Mouse (Mus musculus): ENCODE results near the gene Ankrd13d. TPM values are rescaled to one million over a fixed set of nuclear protein-coding genes. Genes with fewer than 3 reads are reported as not detected.
A peak's percentile ranks its signal among the peaks of the same experiment; 100 is the strongest.

Gene Ankrd13d
- total RNA-seq (2021): 10 to 100 TPM; 63.4 to 70.7 TPM
- long read RNA-seq, experiment 1, transcript Ankrd13d-201 (15 exons, 2,139 nt): major isoform, 36 of 97 reads
- long read RNA-seq, experiment 1, partial matches to known transcripts: 42 of 97 reads
- long read RNA-seq, experiment 1, other reads (novel, unspliced or antisense): 15 of 97 reads
- long read RNA-seq, experiment 2, transcript Ankrd13d-201 (15 exons, 2,139 nt): major isoform, 60 of 136 reads
- long read RNA-seq, experiment 2, partial matches to known transcripts: 56 of 136 reads
- long read RNA-seq, experiment 2, other reads (novel, unspliced or antisense): 19 of 136 reads

DNA sequence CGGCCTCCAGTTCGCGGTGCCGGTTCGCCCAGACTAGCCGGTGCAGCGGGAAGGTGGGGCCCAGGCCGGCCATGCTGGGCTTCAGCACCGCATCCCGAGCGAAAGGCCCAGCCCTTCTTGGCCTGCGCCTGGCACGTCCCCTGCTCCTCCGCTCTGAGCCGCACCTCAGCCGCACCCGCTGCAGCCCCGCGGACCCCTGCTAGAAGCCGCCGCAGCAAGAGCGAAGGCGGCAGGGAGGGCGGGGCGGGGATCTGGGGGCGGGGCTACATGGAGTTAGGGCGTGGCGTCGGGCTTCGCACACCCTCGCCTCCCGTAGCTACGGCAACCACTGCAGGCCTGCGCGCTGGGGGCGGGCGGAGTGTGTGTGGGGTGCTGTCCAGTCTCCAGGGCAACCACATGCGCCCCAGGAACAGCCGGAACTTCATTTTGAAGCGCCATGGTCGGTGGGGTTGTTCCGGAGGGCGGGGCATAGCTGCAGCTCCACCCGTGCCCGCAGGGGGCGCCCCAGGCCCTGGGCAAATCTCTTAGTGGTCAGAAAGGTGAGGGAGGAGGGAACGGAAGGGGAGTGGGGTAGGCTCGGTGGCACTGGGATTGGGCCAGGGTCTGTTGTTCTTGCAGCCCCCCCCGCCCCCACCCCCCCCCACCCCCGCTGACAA is at the start of gene Ankrd13d:
TSS of gene Ankrd13d (minus strand) at position 240 of the 656 bp plus-strand sequence.
- Histone ChIP-seq H3K4me3 (peak within 1 kb of the TSS; percentile 89), H3K27ac (peak within 1 kb of the TSS; percentile 91)
- DNase-seq (ENCODE audit: low spot score in 2 of 2): peak; percentile 89 to 95
- peak; percentile 87 for TF ChIP-seq CTCF (conservative IDR thresholded peaks at IDR 0.05)

DNA sequence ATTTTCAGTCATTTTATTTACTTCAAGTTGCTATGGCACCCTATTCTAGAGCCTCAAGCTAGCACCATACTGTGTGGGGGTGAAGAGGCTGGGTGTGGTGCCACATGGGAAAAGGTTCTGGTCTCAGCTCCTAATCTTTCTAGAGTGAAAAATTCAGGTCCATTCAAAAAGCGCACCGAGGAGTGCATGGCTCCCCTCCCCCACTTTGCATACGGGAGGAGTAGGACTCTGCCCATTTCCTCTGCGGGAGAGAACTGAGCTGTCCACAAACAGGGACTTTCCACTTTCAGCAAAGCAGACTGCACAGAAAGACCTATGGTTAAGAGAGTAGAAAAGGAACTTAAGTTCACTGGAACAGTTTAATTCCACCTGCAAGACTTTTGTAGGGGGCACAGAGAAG is 49.7 kb upstream of the Ankrd13d start:
- TF ChIP-seq CTCF (conservative IDR thresholded peaks at IDR 0.05): no peak
- Histone ChIP-seq H3K4me3 (peak overlapping the region; percentile 83), H3K27ac (peak overlapping the region; percentile 93)
- peak; percentile 49 to 60 for DNase-seq (ENCODE audit: low spot score in 2 of 2)

DNA sequence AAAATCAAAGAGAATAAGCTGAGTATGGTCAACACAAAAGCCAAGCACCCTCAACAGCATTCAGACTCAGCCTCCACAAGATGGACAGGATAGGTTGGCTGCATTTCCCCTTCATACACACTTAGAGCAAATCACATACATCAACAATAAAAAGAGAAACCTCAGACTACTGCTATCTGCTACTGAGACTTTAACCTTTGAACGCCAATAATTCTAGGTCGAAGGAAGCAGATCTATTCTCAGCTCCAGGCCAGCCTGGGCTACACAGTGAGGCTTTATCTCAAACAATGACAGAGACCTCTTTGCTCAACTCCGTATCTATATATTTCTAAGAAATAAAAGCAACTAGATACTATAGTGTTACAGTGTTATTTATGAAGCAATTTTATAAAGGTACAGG is 48.3 kb upstream of the Ankrd13d start:
- Histone ChIP-seq H3K27ac (no peak overlapping the region), H3K4me3 (no peak overlapping the region)
- no peak for TF ChIP-seq CTCF (conservative IDR thresholded peaks at IDR 0.05)
- DNase-seq (ENCODE audit: low spot score in 2 of 2): no peak

DNA sequence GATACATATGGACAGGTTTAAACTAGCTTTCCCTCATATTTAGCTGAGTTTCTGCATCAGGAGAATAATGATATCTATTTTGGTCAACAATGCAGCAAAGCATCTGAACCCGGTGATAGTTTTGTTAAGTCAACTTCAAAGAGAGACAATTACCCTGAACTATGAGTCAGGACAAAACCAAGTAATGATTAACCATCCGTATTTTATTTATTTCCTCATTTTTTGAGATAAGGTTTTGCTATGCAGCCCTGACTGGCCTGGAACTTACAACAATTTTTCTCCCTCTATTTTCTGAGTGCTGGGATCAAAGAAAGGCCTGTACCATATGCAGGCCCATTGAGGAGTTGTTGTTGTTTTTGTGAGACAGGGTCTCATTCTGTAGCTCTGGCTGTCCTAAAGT is 47.7 kb upstream of the Ankrd13d start:
- no peak overlapping the region for H3K4me3 ChIP-seq
- H3K27ac ChIP-seq: no peak overlapping the region
- DNase-seq (ENCODE audit: low spot score in 2 of 2): no peak
- no peak for TF ChIP-seq CTCF (conservative IDR thresholded peaks at IDR 0.05)

DNA sequence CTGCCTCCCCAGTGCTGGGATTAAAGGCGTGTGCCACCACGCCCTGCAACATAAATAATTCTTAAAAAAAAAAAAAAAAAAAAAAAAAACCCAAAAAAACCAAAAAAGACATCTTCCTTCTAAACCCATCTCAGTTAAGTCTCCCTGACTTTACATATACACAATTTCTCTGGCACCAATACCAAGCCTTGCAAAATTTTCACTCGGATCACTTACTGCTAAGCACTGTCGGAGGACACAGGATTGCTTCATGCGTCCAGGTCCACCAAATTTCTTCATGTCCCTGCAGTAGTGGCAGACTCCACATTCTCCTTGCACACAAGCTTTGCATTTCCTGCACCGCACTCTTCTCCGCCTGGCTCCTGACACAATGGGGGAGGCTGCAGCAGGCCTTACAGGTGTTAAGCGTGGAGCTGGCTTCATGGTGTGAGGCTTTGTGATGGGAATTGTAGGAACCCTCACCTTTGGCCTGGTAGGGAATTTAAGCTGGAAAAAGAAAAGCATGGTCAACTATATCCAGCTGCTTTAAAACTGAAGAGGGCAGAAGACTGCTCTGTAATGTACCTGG is 45.9 kb upstream of the Ankrd13d start:
- Histone ChIP-seq H3K27ac (no peak overlapping the region), H3K4me3 (no peak overlapping the region)
- DNase-seq (ENCODE audit: low spot score in 2 of 2): no peak
- no peak for TF ChIP-seq CTCF (conservative IDR thresholded peaks at IDR 0.05)

DNA sequence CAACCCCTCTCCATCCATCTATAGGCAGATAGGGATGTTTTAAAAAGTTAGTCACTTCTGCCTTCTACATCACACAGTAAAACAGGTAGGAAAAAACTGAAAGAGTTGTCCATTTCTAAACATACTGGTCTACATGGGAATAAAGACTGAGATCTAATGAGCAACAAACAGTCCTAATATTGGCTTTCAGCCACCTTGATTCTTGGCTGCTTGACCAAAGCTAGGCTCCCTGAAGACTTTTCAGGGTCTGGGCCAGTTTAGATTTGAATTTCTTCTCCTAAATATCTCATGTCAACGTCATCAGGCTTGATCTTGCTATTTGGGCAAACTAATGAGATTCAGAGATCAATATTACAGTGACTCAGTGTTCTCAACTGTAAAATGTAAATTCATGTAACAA is 43.9 kb upstream of the Ankrd13d start:
- no peak for TF ChIP-seq CTCF (conservative IDR thresholded peaks at IDR 0.05)
- no peak for DNase-seq (ENCODE audit: low spot score in 2 of 2)
- Histone ChIP-seq H3K27ac (no peak overlapping the region), H3K4me3 (no peak overlapping the region)

DNA sequence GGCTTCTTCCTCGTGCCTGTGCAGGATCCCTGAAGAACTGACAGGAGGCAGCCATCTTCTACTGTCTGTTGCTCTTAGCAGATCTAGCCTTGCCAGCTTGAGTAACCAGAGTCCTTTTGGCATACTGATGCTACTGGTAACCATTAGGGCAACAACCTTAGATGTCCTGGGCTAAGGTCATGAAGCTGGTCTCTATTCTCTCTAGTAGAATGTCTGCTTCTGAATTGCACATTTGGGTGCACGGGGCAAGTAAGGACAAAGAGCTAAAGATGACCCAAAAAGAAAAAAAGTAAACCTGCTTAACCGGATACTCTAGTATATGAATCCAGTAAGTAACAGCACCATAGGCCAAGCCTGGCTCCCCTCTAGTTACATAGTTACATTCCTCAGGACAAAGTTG is 43.2 kb upstream of the Ankrd13d start:
- H3K27ac ChIP-seq: no peak overlapping the region
- DNase-seq (ENCODE audit: low spot score in 2 of 2): no peak
- no peak for TF ChIP-seq CTCF (conservative IDR thresholded peaks at IDR 0.05)
- no peak overlapping the region for H3K4me3 ChIP-seq

DNA sequence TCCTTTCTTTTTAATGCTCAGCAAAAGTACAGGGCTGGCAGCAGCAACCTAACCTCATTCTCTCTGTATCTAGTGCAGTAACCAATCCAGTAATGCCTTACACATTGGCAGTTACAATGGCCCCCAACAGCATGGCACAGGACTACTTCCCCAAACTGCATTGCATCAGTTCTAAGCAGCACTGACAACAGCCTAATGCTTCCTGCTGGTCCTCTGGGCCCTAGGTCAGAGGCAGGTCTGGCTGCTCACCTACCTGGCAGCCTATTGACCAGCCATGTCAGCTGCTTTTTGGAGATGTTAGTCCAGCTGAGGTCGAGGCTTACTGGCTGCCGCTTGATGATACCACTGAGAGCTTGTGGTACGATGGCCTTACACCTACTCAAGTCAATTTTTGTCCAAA is 39.2 kb upstream of the Ankrd13d start:
- Histone ChIP-seq H3K27ac (no peak overlapping the region), H3K4me3 (no peak overlapping the region)

DNA sequence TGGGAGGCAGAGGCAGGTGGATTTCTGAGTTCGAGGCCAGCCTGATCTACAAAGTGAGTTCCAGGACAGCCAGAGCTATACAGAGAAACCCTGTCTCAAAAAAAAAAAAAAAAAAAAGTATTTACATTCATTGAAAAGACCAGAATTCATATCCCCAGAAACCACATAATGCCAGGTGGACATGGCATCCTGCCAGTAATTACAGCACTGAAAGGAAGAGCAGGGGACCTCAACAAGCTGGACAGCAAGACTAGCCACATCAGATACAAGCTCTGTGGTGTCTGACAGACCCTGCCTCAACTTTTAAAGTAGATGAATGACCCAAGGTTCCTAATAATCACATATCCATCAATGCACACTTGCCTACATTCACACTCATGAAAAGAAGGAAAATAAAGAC is 38.7 kb upstream of the Ankrd13d start:
- DNase-seq (ENCODE audit: low spot score in 2 of 2): no peak
- H3K4me3 ChIP-seq: no peak overlapping the region
- TF ChIP-seq CTCF (conservative IDR thresholded peaks at IDR 0.05): no peak
- no peak overlapping the region for H3K27ac ChIP-seq

More for the DNA sequence above, 39.2 kb upstream of the Ankrd13d start:
- no peak for DNase-seq (ENCODE audit: low spot score in 2 of 2)
- TF ChIP-seq CTCF (conservative IDR thresholded peaks at IDR 0.05): no peak

DNA sequence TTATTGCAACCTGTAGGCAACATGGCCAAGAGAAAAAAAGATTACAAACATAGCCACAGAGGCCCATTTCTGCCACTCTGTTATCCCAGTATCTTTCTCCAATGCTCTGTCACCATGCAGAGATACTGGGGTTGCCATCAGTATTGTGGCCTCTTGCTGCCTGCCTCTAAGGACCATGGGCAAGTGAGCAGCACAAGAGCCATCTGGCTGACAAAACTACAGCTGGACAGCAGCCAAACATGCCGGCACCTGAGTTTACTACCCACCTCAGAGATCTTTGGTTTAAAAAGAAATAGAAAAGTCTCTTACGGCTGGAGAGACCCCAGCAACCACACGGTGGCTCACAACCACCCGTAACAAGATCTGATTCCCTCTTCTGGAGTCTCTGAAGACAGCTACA is 36.3 kb upstream of the Ankrd13d start:
- DNase-seq (ENCODE audit: low spot score in 2 of 2): no peak
- TF ChIP-seq CTCF (conservative IDR thresholded peaks at IDR 0.05): no peak
- Histone ChIP-seq H3K4me3 (no peak overlapping the region), H3K27ac (no peak overlapping the region)

DNA sequence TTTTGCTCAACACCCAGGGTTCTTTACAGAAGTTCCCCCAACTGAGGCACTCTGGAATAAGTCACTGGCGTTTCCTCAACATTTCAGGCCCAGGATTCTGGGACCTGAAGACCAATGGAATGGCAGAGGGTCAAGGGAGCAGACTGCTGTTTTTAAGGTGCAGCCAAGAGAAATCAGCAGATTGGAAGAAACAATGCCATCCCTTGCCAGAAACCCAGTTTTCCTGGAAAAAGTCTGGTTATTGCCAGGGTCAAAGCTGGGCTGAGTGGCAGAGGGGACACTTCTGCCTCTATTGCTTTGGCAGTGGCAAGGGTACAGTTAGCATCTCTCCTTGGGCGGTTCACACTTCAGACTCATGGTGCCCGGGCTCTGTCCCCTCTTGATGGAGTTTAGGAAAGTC is 34.2 kb upstream of the Ankrd13d start:
- TF ChIP-seq CTCF (conservative IDR thresholded peaks at IDR 0.05): no peak
- Histone ChIP-seq H3K27ac (no peak overlapping the region), H3K4me3 (no peak overlapping the region)
- DNase-seq (ENCODE audit: low spot score in 2 of 2): no peak

DNA sequence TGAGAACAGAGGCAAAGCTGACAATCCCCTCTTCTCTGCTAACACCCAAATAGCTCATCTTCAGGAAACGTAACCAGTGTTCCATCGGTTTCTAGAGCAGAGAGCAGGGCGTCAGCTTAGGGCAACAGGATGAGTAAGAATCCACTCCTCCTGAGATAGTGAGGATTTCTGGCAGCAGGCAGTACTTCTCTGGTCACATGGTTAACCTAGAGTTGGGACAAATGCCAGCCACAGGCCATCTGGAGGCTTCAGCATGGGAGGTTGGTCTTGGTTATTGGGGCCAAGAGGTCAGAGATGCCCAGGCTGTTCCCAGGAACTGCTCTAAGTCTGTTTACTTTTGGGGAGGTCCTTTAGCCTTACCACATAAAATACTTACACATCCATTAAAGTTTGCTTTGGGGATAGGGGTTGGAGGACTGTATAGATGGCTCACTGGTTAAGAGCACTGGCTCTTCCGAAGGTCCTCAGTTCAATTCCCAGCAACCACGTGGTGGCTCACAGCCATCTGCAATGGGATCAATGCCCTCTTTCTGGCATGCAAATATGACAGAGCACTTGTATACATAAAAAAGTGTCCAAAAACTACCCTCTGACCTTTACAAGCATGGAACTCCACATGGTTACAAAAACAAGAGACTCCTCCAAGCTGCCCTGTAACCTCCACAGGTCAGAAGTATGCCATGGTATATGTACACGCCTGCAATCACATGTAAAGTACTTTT is 32.4 kb upstream of the Ankrd13d start:
- Histone ChIP-seq H3K27ac (no peak overlapping the region), H3K4me3 (no peak overlapping the region)
- TF ChIP-seq CTCF (conservative IDR thresholded peaks at IDR 0.05): no peak
- no peak for DNase-seq (ENCODE audit: low spot score in 2 of 2)

DNA sequence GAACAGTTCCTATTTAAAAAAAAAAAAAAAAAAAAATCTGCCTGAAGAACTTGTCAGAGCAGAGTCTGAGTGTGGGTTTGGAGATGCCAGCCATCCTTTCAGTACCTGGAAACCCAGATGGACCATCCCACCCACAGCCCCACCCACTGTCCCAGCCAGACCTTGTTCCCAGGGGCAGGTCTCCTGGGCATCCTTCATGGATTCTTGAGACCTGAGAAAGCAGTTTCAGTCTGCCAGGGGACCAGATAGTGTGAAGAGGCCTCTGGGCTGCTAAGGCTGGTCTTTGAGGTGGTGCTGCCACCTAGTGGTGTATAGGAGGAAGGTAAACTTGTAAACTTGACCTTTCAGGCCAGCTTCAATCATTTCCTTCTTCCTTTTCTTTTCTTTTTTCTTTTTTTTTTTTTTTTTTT is 26.8 kb upstream of the Ankrd13d start:
- Histone ChIP-seq H3K4me3 (no peak overlapping the region), H3K27ac (no peak overlapping the region)
- DNase-seq (ENCODE audit: low spot score in 2 of 2): peak in 1 of 2 experiments; percentile 61
- peak; percentile 81 for TF ChIP-seq CTCF (conservative IDR thresholded peaks at IDR 0.05)

Data from layer of hippocampus, adult 2 months (tissue).